Mouse (Mus musculus): ENCODE results near the gene Klhl33. TPM values are rescaled to one million over a fixed set of nuclear protein-coding genes. Genes with fewer than 3 reads are reported as not detected.
"Not testable (repeated sequence)": the region's sequence is repeated elsewhere in the genome, so short reads cannot be mapped to it uniquely, and the experiment has no call there.

The Klhl33 gene
- polyA plus RNA-seq, 1 experiment from 2014 or later: 0.12 TPM

DNA sequence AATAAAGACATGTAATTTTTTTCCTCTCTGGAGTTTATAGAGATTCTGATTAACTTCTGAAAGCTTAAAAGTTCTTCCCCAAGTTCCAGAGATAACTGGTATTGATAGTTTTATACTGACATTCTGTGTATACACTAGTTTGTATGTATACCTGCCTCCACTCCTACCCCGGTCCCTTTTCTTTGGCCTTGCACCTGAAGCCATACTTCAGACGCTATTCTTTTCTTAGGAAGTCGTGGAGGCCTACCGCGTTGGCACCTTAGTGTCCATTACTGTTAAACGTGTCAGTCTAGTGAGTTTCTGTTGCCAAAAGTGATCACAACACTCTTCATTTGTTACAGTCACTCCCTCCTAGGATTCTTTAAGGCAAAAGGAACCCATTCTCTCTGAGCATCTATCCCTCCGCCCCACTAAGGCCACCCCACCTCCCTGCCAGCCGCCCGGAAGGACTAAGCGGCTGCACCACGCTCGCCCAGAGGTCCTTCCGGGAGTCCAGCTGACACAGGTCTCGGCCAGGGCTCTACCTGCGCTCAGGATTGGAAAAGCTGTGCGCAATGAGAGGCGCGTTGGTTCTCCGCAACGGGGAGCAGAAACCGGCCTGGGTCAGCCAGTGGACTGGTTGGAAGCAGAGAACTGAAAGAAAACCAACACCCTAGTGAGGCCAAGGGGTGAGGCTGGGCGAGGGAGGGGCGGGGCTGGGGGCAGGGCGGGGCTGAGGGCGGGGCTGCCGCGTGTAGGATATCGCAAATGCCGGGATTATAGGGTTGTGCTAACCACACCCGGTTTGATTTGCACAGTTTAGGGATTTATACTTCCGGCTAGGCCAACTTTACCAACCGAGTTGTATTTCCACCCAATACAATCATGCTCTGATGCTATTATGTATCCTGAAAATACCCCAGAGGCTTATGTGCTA is 27.2 kb downstream of the Klhl33 start, which contains the start of gene Tep1:
TSS of gene Tep1 (minus strand) at position 672 of the 916 bp plus-strand sequence.
- peak; percentile 90 for ATAC-seq (replicated peaks; ENCODE audit: extremely low read depth, insufficient read depth, low FRiP score)
- H3K9me3 ChIP-seq (replicated peaks; ENCODE audit: control insufficient read depth, low read length): no peaks in the 10 kb centered on the region

GRCm38 (mm10) chr14:50868656-50869055 is 28.7 kb downstream of the Klhl33 start:
- 88% methylated on average over 5 of the region's 5 CpGs for WGBS
- Histone ChIP-seq H3K4me1 (ENCODE audit: control insufficient read depth, insufficient read depth, low read length) (0 out of 2 replicates have a peak, but pooled peaks cover 4% of the 10 kb centered on the region), H3K4me3 (ENCODE audit: low read length) (no peak overlapping the region), H3K9me3 (replicated peaks; ENCODE audit: control insufficient read depth, low read length) (no peaks in the 10 kb centered on the region), H3K27ac (ENCODE audit: low read length) (no peak overlapping the region), H3K27me3 (ENCODE audit: control insufficient read depth, insufficient read depth, low read length) (no peaks in the 10 kb centered on the region), H3K36me3 (ENCODE audit: control insufficient read depth, insufficient read depth) (peaks cover 7% of the 10 kb centered on the region; the same call in 1 of the 2 replicates), H3K9ac (ENCODE audit: low read length) (no peak overlapping the region), H3K4me2 (ENCODE audit: low read depth, low read length) (no peak overlapping the region)
- no peak for ATAC-seq (replicated peaks; ENCODE audit: extremely low read depth, insufficient read depth, low FRiP score)

More for the DNA sequence above, 27.2 kb downstream of the Klhl33 start, which contains the start of gene Tep1:
- 7% methylated on average over 32 of the region's 32 CpGs for WGBS
- Histone ChIP-seq H3K4me2 (ENCODE audit: low read depth, low read length) (peak within 1 kb of the TSS; percentile 73), H3K36me3 (ENCODE audit: control insufficient read depth, insufficient read depth) (0 out of 2 replicates have a peak, but pooled peaks cover 7% of the 10 kb centered on the region), H3K4me1 (ENCODE audit: control insufficient read depth, insufficient read depth, low read length) (0 out of 2 replicates have a peak, but pooled peaks cover 4% of the 10 kb centered on the region), H3K27ac (ENCODE audit: low read length) (peak within 1 kb of the TSS; percentile 73), H3K27me3 (ENCODE audit: control insufficient read depth, insufficient read depth, low read length) (no peaks in the 10 kb centered on the region), H3K4me3 (ENCODE audit: low read length) (peak within 1 kb of the TSS; percentile 71), H3K9ac (ENCODE audit: low read length) (peak within 1 kb of the TSS; percentile 78)

DNA sequence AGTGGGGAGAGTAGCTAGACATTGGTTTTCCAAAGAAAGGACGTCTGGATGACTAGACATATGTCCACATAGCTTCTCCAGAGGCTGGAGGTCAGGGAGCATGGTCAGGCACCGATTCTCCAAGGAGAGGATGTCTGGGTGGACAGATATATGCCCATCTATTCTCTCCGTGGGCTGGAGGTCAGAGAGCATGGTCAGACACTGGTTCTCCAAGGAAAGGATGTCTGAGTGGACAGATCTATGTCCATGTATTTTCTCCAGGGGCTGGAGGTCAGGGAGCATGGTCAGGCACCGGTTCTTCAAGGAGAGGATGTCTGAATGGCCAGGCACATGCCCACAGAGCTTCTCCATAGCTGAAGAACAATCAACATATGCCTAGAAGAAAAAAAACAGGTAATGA is 29.1 kb downstream of the Klhl33 start:
- no peaks in the 10 kb centered on the region for H3K27me3 ChIP-seq (ENCODE audit: control insufficient read depth, insufficient read depth, low read length)
- WGBS: 73% methylated on average over 4 of the region's 4 CpGs
- 0 out of 2 replicates have a peak, but pooled peaks cover 4% of the 10 kb centered on the region for H3K4me1 ChIP-seq (ENCODE audit: control insufficient read depth, insufficient read depth, low read length)
- no peak overlapping the region for H3K4me3 ChIP-seq (ENCODE audit: low read length)
- no peaks in the 10 kb centered on the region for H3K9me3 ChIP-seq (replicated peaks; ENCODE audit: control insufficient read depth, low read length)
- H3K27ac ChIP-seq (ENCODE audit: low read length): no peak overlapping the region
- no peak overlapping the region for H3K4me2 ChIP-seq (ENCODE audit: low read depth, low read length)
- no peak for ATAC-seq (replicated peaks; ENCODE audit: extremely low read depth, insufficient read depth, low FRiP score)
- peaks cover 8% of the 10 kb centered on the region; the same call in 1 of the 2 replicates for H3K36me3 ChIP-seq (ENCODE audit: control insufficient read depth, insufficient read depth)
- no peak overlapping the region for H3K9ac ChIP-seq (ENCODE audit: low read length)

- H3K36me3 ChIP-seq (ENCODE audit: control insufficient read depth, insufficient read depth): peaks cover 8% of the 10 kb centered on the region
- ATAC-seq (replicated peaks; ENCODE audit: extremely low read depth, insufficient read depth, low FRiP score): no peak
- 87% methylated on average over 3 of the region's 3 CpGs for WGBS
Measured at GRCm38 (mm10) chr14:50866966-50867365, 30.3 kb downstream of the Klhl33 start.

GRCm38 (mm10) chr14:50865005-50865404 is 32.3 kb downstream of the Klhl33 start:
- H3K4me2 ChIP-seq (ENCODE audit: low read depth, low read length); ATAC-seq (replicated peaks; ENCODE audit: extremely low read depth, insufficient read depth, low FRiP score); H3K4me1 ChIP-seq (ENCODE audit: control insufficient read depth, insufficient read depth, low read length); H3K27ac ChIP-seq (ENCODE audit: low read length); H3K9ac ChIP-seq (ENCODE audit: low read length); H3K9me3 ChIP-seq (replicated peaks; ENCODE audit: control insufficient read depth, low read length); H3K4me3 ChIP-seq (ENCODE audit: low read length); H3K27me3 ChIP-seq (ENCODE audit: control insufficient read depth, insufficient read depth, low read length): not testable (repeated sequence)
- peaks cover 18% of the 10 kb centered on the region for H3K36me3 ChIP-seq (ENCODE audit: control insufficient read depth, insufficient read depth)

More at GRCm38 (mm10) chr14:50866966-50867365, 30.3 kb downstream of the Klhl33 start:
- H3K27ac ChIP-seq (ENCODE audit: low read length): no peak overlapping the region
- H3K4me3 ChIP-seq (ENCODE audit: low read length): no peak overlapping the region
- H3K9ac ChIP-seq (ENCODE audit: low read length): no peak overlapping the region
- no peaks in the 10 kb centered on the region for H3K27me3 ChIP-seq (ENCODE audit: control insufficient read depth, insufficient read depth, low read length)
- H3K9me3 ChIP-seq (replicated peaks; ENCODE audit: control insufficient read depth, low read length): no peaks in the 10 kb centered on the region
- H3K4me1 ChIP-seq (ENCODE audit: control insufficient read depth, insufficient read depth, low read length): 0 out of 2 replicates have a peak, but pooled peaks cover 4% of the 10 kb centered on the region
- H3K4me2 ChIP-seq (ENCODE audit: low read depth, low read length): no peak overlapping the region

DNA sequence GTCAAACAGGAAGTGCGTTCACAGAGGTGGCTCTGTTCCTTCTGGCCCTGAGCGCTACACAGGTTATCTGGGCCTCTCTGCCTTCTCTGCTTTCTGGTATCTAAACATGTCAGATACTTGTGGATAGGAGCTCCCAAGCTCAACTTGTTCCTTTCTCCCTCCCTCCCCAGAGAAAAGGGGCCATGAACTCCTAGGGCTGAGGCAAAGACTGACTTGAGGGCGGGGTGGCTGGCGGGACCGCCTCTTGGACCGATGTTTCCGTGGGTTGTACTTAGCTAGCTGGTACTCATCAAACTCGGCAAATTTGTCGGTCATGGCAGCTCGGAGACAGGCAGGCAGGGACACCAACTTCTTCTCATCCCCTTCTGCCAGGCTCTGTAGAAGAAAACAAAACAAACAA is 34.7 kb downstream of the Klhl33 start:
- Histone ChIP-seq H3K9ac (ENCODE audit: low read length) (no peak overlapping the region), H3K4me2 (ENCODE audit: low read depth, low read length) (no peak overlapping the region), H3K36me3 (ENCODE audit: control insufficient read depth, insufficient read depth) (peaks cover 23% of the 10 kb centered on the region), H3K9me3 (replicated peaks; ENCODE audit: control insufficient read depth, low read length) (no peaks in the 10 kb centered on the region; the same call in 1 of the 2 replicates), H3K27ac (ENCODE audit: low read length) (no peak overlapping the region), H3K4me3 (ENCODE audit: low read length) (no peak overlapping the region), H3K27me3 (ENCODE audit: control insufficient read depth, insufficient read depth, low read length) (no peaks in the 10 kb centered on the region), H3K4me1 (ENCODE audit: control insufficient read depth, insufficient read depth, low read length) (no peaks in the 10 kb centered on the region)
- WGBS: 87% methylated on average over 10 of the region's 10 CpGs
- no peak for ATAC-seq (replicated peaks; ENCODE audit: extremely low read depth, insufficient read depth, low FRiP score)

GRCm38 (mm10) chr14:50855788-50856187 is 41.5 kb downstream of the Klhl33 start:
- no peak for ATAC-seq (replicated peaks; ENCODE audit: extremely low read depth, insufficient read depth, low FRiP score)
- Histone ChIP-seq H3K4me2 (ENCODE audit: low read depth, low read length) (no peak overlapping the region), H3K9ac (ENCODE audit: low read length) (no peak overlapping the region), H3K36me3 (ENCODE audit: control insufficient read depth, insufficient read depth) (peaks cover 38% of the 10 kb centered on the region), H3K4me1 (ENCODE audit: control insufficient read depth, insufficient read depth, low read length) (no peaks in the 10 kb centered on the region), H3K27ac (ENCODE audit: low read length) (no peak overlapping the region), H3K27me3 (ENCODE audit: control insufficient read depth, insufficient read depth, low read length) (no peaks in the 10 kb centered on the region), H3K4me3 (ENCODE audit: low read length) (no peak overlapping the region), H3K9me3 (replicated peaks; ENCODE audit: control insufficient read depth, low read length) (no peaks in the 10 kb centered on the region; the same call in 1 of the 2 replicates)
- 88% methylated on average over 5 of the region's 5 CpGs for WGBS

Data from heart, embryonic 16.5 days (tissue).